Mouse (Mus musculus): ENCODE measurements at regions not wholly inside any gene's neighbourhood (a gene's known extent, or its start where the extent isn't known, plus 50 kb on each side); places are given as distances from the start of the nearest gene placed in this dataset.

GRCm38 (mm10) chr17:64425811-64426210 lies 94.1 kb upstream of the Pja2 start:
- Histone ChIP-seq H3K4me1 (ENCODE audit: control insufficient read depth, insufficient read depth, low read length) (no peaks in the 10 kb centered on the region), H3K36me3 (ENCODE audit: control insufficient read depth, insufficient read depth, low read length) (no peaks in the 10 kb centered on the region), H3K4me2 (replicated peaks; ENCODE audit: low read depth, low read length) (no peak overlapping the region), H3K9me3 (ENCODE audit: control insufficient read depth, low read length) (no peaks in the 10 kb centered on the region), H3K4me3 (ENCODE audit: low read length) (no peak overlapping the region), H3K27me3 (ENCODE audit: control insufficient read depth, insufficient read depth, low read length) (no peaks in the 10 kb centered on the region), H3K27ac (ENCODE audit: low read depth, low read length) (no peak overlapping the region), H3K9ac (ENCODE audit: low read depth, low read length) (no peak overlapping the region)
- ATAC-seq (ENCODE audit: low FRiP score, low TSS enrichment), result no peak
- 60% methylated on average over 1 of the region's 1 CpGs for WGBS

- H3K4me2 ChIP-seq (replicated peaks; ENCODE audit: low read depth, low read length), result no peak overlapping the region
- H3K36me3 ChIP-seq (ENCODE audit: control insufficient read depth, insufficient read depth, low read length), result no peaks in the 10 kb centered on the region
- no peaks in the 10 kb centered on the region for H3K9me3 ChIP-seq (ENCODE audit: control insufficient read depth, low read length)
- no peak overlapping the region for H3K9ac ChIP-seq (ENCODE audit: low read depth, low read length)
- H3K27ac ChIP-seq (ENCODE audit: low read depth, low read length), result no peak overlapping the region
- ATAC-seq (ENCODE audit: low FRiP score, low TSS enrichment), result no peak
- no peak overlapping the region for H3K4me3 ChIP-seq (ENCODE audit: low read length)
- no peaks in the 10 kb centered on the region for H3K4me1 ChIP-seq (ENCODE audit: control insufficient read depth, insufficient read depth, low read length)
- 37% methylated on average over 5 of the region's 5 CpGs for WGBS
- no peaks in the 10 kb centered on the region for H3K27me3 ChIP-seq (ENCODE audit: control insufficient read depth, insufficient read depth, low read length)
These were observed 94.8 kb upstream of the Pja2 start for GRCm38 (mm10) chr17:64426536-64426935.

GRCm38 (mm10) chr17:64439571-64439970 lies 107.9 kb upstream of the Pja2 start:
- 79% methylated on average over 1 of the region's 1 CpGs for WGBS
- H3K36me3 ChIP-seq (ENCODE audit: control insufficient read depth, insufficient read depth, low read length), result no peaks in the 10 kb centered on the region
- no peak overlapping the region for H3K9ac ChIP-seq (ENCODE audit: low read depth, low read length)
- H3K4me2 ChIP-seq (replicated peaks; ENCODE audit: low read depth, low read length), result no peak overlapping the region
- no peaks in the 10 kb centered on the region for H3K9me3 ChIP-seq (ENCODE audit: control insufficient read depth, low read length)
- ATAC-seq (ENCODE audit: low FRiP score, low TSS enrichment), result no peak
- no peaks in the 10 kb centered on the region for H3K4me1 ChIP-seq (ENCODE audit: control insufficient read depth, insufficient read depth, low read length)
- H3K27ac ChIP-seq (ENCODE audit: low read depth, low read length), result no peak overlapping the region
- no peak overlapping the region for H3K4me3 ChIP-seq (ENCODE audit: low read length)
- no peaks in the 10 kb centered on the region for H3K27me3 ChIP-seq (ENCODE audit: control insufficient read depth, insufficient read depth, low read length)

- ATAC-seq (ENCODE audit: low FRiP score, low TSS enrichment), result no peak
- Histone ChIP-seq H3K9me3 (ENCODE audit: control insufficient read depth, low read length) (no peaks in the 10 kb centered on the region), H3K4me3 (ENCODE audit: low read length) (no peak overlapping the region), H3K36me3 (ENCODE audit: control insufficient read depth, insufficient read depth, low read length) (no peaks in the 10 kb centered on the region), H3K4me2 (replicated peaks; ENCODE audit: low read depth, low read length) (no peak overlapping the region), H3K4me1 (ENCODE audit: control insufficient read depth, insufficient read depth, low read length) (no peaks in the 10 kb centered on the region), H3K27me3 (ENCODE audit: control insufficient read depth, insufficient read depth, low read length) (no peaks in the 10 kb centered on the region), H3K27ac (ENCODE audit: low read depth, low read length) (no peak overlapping the region), H3K9ac (ENCODE audit: low read depth, low read length) (no peak overlapping the region)
- 68% methylated on average over 2 of the region's 2 CpGs for WGBS
These were observed 123.0 kb upstream of the Pja2 start for GRCm38 (mm10) chr17:64454736-64455135.

GRCm38 (mm10) chr17:64466273-64466672 lies 134.3 kb upstream of the Man2a1 start:
- H3K36me3 ChIP-seq (ENCODE audit: control insufficient read depth, insufficient read depth, low read length), result no peaks in the 10 kb centered on the region
- no peaks in the 10 kb centered on the region for H3K9me3 ChIP-seq (ENCODE audit: control insufficient read depth, low read length)
- no peak for ATAC-seq (ENCODE audit: low FRiP score, low TSS enrichment)
- no peaks in the 10 kb centered on the region; the same call in 1 of the 2 replicates for H3K27me3 ChIP-seq (ENCODE audit: control insufficient read depth, insufficient read depth, low read length)
- WGBS, result 75% methylated on average over 7 of the region's 7 CpGs
- H3K4me3 ChIP-seq (ENCODE audit: low read length), result no peak overlapping the region
- H3K4me2 ChIP-seq (replicated peaks; ENCODE audit: low read depth, low read length), result no peak overlapping the region
- no peak overlapping the region for H3K9ac ChIP-seq (ENCODE audit: low read depth, low read length)
- H3K4me1 ChIP-seq (ENCODE audit: control insufficient read depth, insufficient read depth, low read length), result no peaks in the 10 kb centered on the region
- H3K27ac ChIP-seq (ENCODE audit: low read depth, low read length), result no peak overlapping the region

GRCm38 (mm10) chr17:64466746-64467145 lies 133.8 kb upstream of the Man2a1 start:
- WGBS, result 85% methylated on average over 9 of the region's 9 CpGs

GRCm38 (mm10) chr17:64467297-64467696 lies 133.2 kb upstream of the Man2a1 start:
- no peaks in the 10 kb centered on the region for H3K36me3 ChIP-seq (ENCODE audit: control insufficient read depth, insufficient read depth, low read length)
- H3K27me3 ChIP-seq (ENCODE audit: control insufficient read depth, insufficient read depth, low read length), result no peaks in the 10 kb centered on the region; the same call in 1 of the 2 replicates
- no peak overlapping the region for H3K27ac ChIP-seq (ENCODE audit: low read depth, low read length)
- H3K9ac ChIP-seq (ENCODE audit: low read depth, low read length), result no peak overlapping the region
- H3K4me2 ChIP-seq (replicated peaks; ENCODE audit: low read depth, low read length), result no peak overlapping the region
- H3K9me3 ChIP-seq (ENCODE audit: control insufficient read depth, low read length), result no peaks in the 10 kb centered on the region
- ATAC-seq (ENCODE audit: low FRiP score, low TSS enrichment), result 0 out of 2 replicates have a peak, but pooled peaks have one; percentile 39
- H3K4me1 ChIP-seq (ENCODE audit: control insufficient read depth, insufficient read depth, low read length), result no peaks in the 10 kb centered on the region
- 67% methylated on average over 10 of the region's 12 CpGs for WGBS
- H3K4me3 ChIP-seq (ENCODE audit: low read length), result no peak overlapping the region

More at GRCm38 (mm10) chr17:64466746-64467145, 133.8 kb upstream of the Man2a1 start:
- Histone ChIP-seq H3K9ac (ENCODE audit: low read depth, low read length) (no peak overlapping the region), H3K4me3 (ENCODE audit: low read length) (no peak overlapping the region), H3K36me3 (ENCODE audit: control insufficient read depth, insufficient read depth, low read length) (no peaks in the 10 kb centered on the region), H3K4me1 (ENCODE audit: control insufficient read depth, insufficient read depth, low read length) (no peaks in the 10 kb centered on the region), H3K27me3 (ENCODE audit: control insufficient read depth, insufficient read depth, low read length) (no peaks in the 10 kb centered on the region; the same call in 1 of the 2 replicates), H3K27ac (ENCODE audit: low read depth, low read length) (no peak overlapping the region), H3K4me2 (replicated peaks; ENCODE audit: low read depth, low read length) (no peak overlapping the region), H3K9me3 (ENCODE audit: control insufficient read depth, low read length) (no peaks in the 10 kb centered on the region)
- ATAC-seq (ENCODE audit: low FRiP score, low TSS enrichment), result no peak

- Histone ChIP-seq H3K9me3 (ENCODE audit: control insufficient read depth, low read length) (no peaks in the 10 kb centered on the region), H3K36me3 (ENCODE audit: control insufficient read depth, insufficient read depth, low read length) (no peaks in the 10 kb centered on the region), H3K27ac (ENCODE audit: low read depth, low read length) (no peak overlapping the region), H3K4me1 (ENCODE audit: control insufficient read depth, insufficient read depth, low read length) (no peaks in the 10 kb centered on the region), H3K27me3 (ENCODE audit: control insufficient read depth, insufficient read depth, low read length) (no peaks in the 10 kb centered on the region; the same call in 1 of the 2 replicates), H3K4me3 (ENCODE audit: low read length) (peak overlapping the region; percentile 13; the same call in 1 of the 2 replicates), H3K9ac (ENCODE audit: low read depth, low read length) (no peak overlapping the region), H3K4me2 (replicated peaks; ENCODE audit: low read depth, low read length) (0 out of 2 replicates have a peak overlapping the region, but pooled peaks have one; percentile 17)
- no peak for ATAC-seq (ENCODE audit: low FRiP score, low TSS enrichment)
- 12% methylated on average over 12 of the region's 12 CpGs for WGBS
These were observed 130.7 kb upstream of the Man2a1 start for GRCm38 (mm10) chr17:64469754-64470400.

- ATAC-seq (ENCODE audit: low FRiP score, low TSS enrichment), result peak; percentile 72; the same call in 1 of the 2 replicates
- Histone ChIP-seq H3K4me1 (ENCODE audit: control insufficient read depth, insufficient read depth, low read length) (no peaks in the 10 kb centered on the region), H3K4me2 (replicated peaks; ENCODE audit: low read depth, low read length) (no peak overlapping the region)
These were observed 119.9 kb upstream of the Man2a1 start for GRCm38 (mm10) chr17:64480607-64481038.

More at GRCm38 (mm10) chr17:64480607-64481038, 119.9 kb upstream of the Man2a1 start:
- no peak overlapping the region for H3K27ac ChIP-seq (ENCODE audit: low read depth, low read length)
- H3K27me3 ChIP-seq (ENCODE audit: control insufficient read depth, insufficient read depth, low read length), result no peaks in the 10 kb centered on the region
- no peaks in the 10 kb centered on the region for H3K36me3 ChIP-seq (ENCODE audit: control insufficient read depth, insufficient read depth, low read length)
- 17% methylated on average over 1 of the region's 1 CpGs for WGBS
- H3K4me3 ChIP-seq (ENCODE audit: low read length), result no peak overlapping the region
- H3K9ac ChIP-seq (ENCODE audit: low read depth, low read length), result no peak overlapping the region
- H3K9me3 ChIP-seq (ENCODE audit: control insufficient read depth, low read length), result no peaks in the 10 kb centered on the region

Measured in kidney, embryonic 14.5 days (tissue).